Mouse (Mus musculus) frontal cortex, postnatal 14 days (tissue): ENCODE data around the gene Ntf5.

ENCODE experiments used
- DNase-seq, 2 experiments: peaks; one replicate each; pipeline ENCODE4 v3.0.0; 2022; ENCODE audit warnings: low spot score in 2 of 2

The Ntf5 gene

GRCm38 (mm10) chr7:45435038-45435437, 21.5 kb downstream of the Ntf5 start:
- no peak for DNase-seq

GRCm38 (mm10) chr7:45436444-45436843, 22.9 kb downstream of the Ntf5 start:
- no peak for DNase-seq

DNA sequence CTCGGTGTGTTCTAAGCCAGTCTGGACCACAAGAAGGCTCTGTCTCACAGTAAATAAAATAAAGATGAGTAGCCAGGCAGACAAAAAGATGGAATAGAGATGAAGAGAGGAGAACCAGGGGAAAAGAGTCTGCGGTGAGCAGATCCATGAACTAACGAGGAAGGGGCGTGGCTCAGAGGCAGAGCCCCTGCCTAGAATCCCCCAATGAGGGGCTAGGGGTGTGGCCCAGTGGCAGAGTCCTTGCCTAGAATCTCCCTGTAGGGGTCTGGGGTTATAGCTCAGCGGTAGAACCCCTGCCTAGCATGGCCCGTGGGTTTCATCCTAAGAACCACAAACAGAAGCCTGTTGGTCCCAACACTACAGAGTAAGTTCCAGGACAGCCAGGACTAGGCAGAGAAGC, 23.6 kb downstream of the Ntf5 start:
- no peak for DNase-seq

- DNase-seq: no peak
Measured at GRCm38 (mm10) chr7:45437521-45438276, 24.2 kb downstream of the Ntf5 start, which contains the start of gene Ruvbl2. Ruvbl2 (minus strand) TSS chr7:45438096.

GRCm38 (mm10) chr7:45443526-45444420, 30.3 kb downstream of the Ntf5 start:
- DNase-seq: no peak

DNA sequence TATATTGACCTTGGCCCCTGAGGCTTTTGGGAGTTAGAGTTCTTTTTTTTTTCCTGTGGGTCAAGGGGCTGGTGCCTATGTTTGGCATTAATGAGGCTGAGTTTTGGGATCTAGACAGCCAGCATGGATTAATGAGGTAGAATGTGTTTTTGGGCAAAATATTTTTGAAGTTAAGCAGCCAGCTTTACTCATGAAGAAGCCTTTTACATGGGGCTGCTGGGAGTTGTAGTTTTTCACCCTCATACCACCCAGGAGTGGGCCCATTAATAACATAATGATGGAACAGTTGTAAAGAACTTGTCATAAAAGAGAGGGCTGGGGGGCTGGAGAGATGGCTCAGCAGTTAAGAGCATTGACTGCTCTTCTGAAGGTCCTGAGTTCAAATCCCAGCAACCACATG, 33.1 kb downstream of the Ntf5 start:
- no peak for DNase-seq

GRCm38 (mm10) chr7:45447325-45447990, 34.0 kb downstream of the Ntf5 start:
- no peak for DNase-seq

GRCm38 (mm10) chr7:45449974-45450373, 36.5 kb downstream of the Ntf5 start:
- no peak for DNase-seq

GRCm38 (mm10) chr7:45451344-45451982, 38.0 kb downstream of the Ntf5 start:
- peak; percentile 68 to 81 for DNase-seq

GRCm38 (mm10) chr7:45454971-45455370, 41.5 kb downstream of the Ntf5 start:
- DNase-seq: no peak

GRCm38 (mm10) chr7:45455932-45456696, 42.6 kb downstream of the Ntf5 start:
- DNase-seq: no peak

DNA sequence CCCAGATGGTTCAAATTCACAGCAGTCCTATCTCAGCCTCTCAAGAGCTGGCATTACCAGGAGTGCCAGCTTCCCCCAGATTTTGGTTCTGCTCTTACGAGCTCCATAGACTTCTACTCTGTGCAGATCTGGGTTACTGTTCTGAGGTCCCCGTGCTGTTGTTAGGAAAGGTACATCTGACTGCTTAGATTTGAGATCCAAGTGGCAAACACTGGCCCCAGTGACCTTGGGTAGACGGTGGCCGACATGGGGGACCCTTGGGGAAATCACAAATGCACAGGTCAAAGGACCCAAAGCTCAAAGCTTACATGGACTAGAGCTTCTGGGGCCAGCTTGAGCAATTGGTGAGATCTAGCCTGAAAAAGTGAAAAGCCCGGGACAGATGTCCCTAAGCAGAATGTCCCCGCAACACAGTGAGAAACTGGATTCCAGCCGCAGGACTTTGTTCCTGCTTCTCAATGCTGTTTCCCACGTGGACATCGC, 43.3 kb downstream of the Ntf5 start:
- no peak for DNase-seq

GRCm38 (mm10) chr7:45457204-45458060, 43.9 kb downstream of the Ntf5 start:
- no peak for DNase-seq

- DNase-seq: peak; percentile 54 to 61
Measured at GRCm38 (mm10) chr7:45458748-45459563, 45.5 kb downstream of the Ntf5 start.

GRCm38 (mm10) chr7:45459564-45460140, 46.2 kb downstream of the Ntf5 start, which contains the start of gene Ftl1:
Ftl1 (minus strand) TSS chr7:45459884.
- peak; percentile 97 for DNase-seq

GRCm38 (mm10) chr7:45460377-45460776, 46.9 kb downstream of the Ntf5 start:
- DNase-seq: no peak

DNA sequence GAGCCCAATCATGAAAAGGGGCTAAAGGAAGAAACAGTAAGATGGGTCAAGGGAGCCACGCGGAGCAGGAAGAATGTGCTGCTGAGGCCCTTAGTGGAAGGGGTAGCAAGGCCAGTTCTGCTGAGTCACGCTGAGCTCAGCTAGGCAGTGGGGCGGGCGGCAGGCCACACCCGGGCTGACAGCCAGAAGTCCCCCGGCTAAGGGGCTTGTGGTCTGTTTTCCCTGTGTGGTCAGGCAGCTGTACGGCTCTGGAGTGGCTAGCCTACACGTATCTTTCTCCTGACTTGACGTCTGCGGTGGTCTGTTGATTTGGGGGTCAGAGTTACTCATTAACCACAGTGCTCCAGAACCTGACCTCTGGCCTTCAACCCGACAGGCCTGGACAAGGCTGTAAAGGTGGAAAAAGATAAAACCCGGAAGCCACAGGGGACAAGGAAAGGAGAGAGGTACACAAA, 47.4 kb downstream of the Ntf5 start:
- DNase-seq: no peak

- no peak for DNase-seq
Measured at GRCm38 (mm10) chr7:45461326-45461725, 47.8 kb downstream of the Ntf5 start.
